Mouse (Mus musculus) neural tube, embryonic 11.5 days (tissue): ENCODE results near the gene Cercam. TPM values are rescaled to one million over a fixed set of nuclear protein-coding genes. Genes with fewer than 3 reads are reported as not detected.
"Not testable (repeated sequence)": the region's sequence is repeated elsewhere in the genome, so short reads cannot be mapped to it uniquely, and the experiment has no call there.

Experiments
- ATAC-seq: fragments of 200-750 bp; cut with Nextera tagmentation; 2 replicates; pipeline ENCODE4 v1.8.0; 2017; ENCODE audit warnings: moderate number of reproducible peaks, mild to moderate bottlenecking, moderate TSS enrichment, moderate library complexity; ENCODE audit not compliant: insufficient read depth, low FRiP score, low TSS enrichment
- DNase-seq: peaks from one replicate; pipeline ENCODE4 v3.0.0-alpha.2; 2015; ENCODE audit warnings: low spot score
- H3K27ac ChIP-seq: fragments of 300-500 bp; sonication (generic); 2 replicates; pipeline ENCODE4 v1.5.1; 2014; ENCODE audit warnings: low read depth, mild to moderate bottlenecking, low read length
- H3K27me3 ChIP-seq: fragments of 300-500 bp; sonication (generic); 2 replicates; pipeline ENCODE4 v1.6.1; 2014; ENCODE audit warnings: mild to moderate bottlenecking, low read length, mixed read lengths; ENCODE audit not compliant: control insufficient read depth, insufficient read depth
- H3K36me3 ChIP-seq: fragments of 300-500 bp; sonication (generic); 2 replicates; pipeline ENCODE4 v1.6.1; 2014; ENCODE audit warnings: mild to moderate bottlenecking, low read length, moderate library complexity, mixed read lengths; ENCODE audit not compliant: control insufficient read depth, insufficient read depth
- H3K4me1 ChIP-seq: fragments of 300-500 bp; sonication (generic); 2 replicates; pipeline ENCODE4 v1.6.1; 2014; ENCODE audit warnings: low read length, mixed read lengths; ENCODE audit not compliant: control insufficient read depth, insufficient read depth
- H3K4me2 ChIP-seq: fragments of 300-500 bp; sonication (generic); 2 replicates; pipeline ENCODE4 v1.6.1; 2014; ENCODE audit warnings: low read depth, mild to moderate bottlenecking, moderate library complexity
- H3K4me3 ChIP-seq: fragments of 300-500 bp; sonication (generic); 2 replicates; pipeline ENCODE4 v1.5.1; 2014; ENCODE audit warnings: low read depth, low read length
- H3K9ac ChIP-seq: fragments of 300-500 bp; sonication (generic); 2 replicates; pipeline ENCODE4 v1.6.1; 2014; ENCODE audit warnings: mild to moderate bottlenecking, low read length
- H3K9me3 ChIP-seq: fragments of 300-500 bp; sonication (generic); 2 replicates; pipeline ENCODE4 v1.6.1; 2016; ENCODE audit warnings: low read length; ENCODE audit not compliant: control insufficient read depth
- WGBS: fragments of 180-500 bp; shearing (Covaris S2); extraction: QIAGEN DNeasy Blood & Tissue Kit; methylation state at CpG from one replicate; pipeline ENCODE4 v1.1.7; 2014; 5-methylcytosine and 5-hydroxymethylcytosine counted together
- polyA plus RNA-seq: library from polyadenylated mRNA; unstranded; fragments of >200 nt; fragmentation: Nextera tagmentation; extraction: Ambion mirVana; gene quantifications from 2 replicates; pipeline ENCODE4 v1.2.1, GENCODE M21; 2014

Cercam gene
- polyA plus RNA-seq, 1 experiment from 2014 or later = 17.5 TPM

DNA sequence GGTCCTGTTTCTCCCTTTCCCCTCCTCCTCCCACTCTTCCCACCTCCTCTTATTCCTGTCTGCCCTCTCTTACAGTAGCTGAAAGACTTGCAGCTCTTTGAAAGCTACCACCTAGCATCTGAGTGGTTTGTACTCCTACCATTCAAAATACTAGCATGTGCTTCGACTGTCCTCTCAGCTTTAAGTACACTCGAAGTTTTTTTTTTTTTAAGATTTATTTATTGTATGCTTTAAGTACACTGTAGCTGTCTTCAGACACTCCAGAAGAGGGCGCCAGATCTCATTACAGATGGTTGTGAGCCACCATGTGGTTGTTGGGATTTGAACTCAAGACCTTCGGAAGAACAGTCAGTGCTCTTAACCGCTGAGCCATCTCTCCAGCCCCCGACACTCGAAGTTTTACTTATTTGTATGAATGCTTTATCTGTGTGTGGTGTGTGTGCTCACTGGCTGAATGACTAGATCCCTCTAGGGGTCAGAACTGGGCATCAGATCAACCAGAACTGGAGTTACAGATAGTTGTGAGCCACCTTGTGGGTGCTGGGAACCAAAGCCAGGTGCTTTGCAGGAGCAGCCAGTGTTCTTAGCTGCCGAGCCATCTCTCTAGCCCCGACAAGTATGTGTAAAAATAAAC lies 17.8 kb downstream of the Cercam start:
- H3K27me3 ChIP-seq, ATAC-seq, H3K4me3 ChIP-seq, H3K27ac ChIP-seq, H3K4me1 ChIP-seq, DNase-seq, H3K4me2 ChIP-seq, H3K9me3 ChIP-seq, H3K9ac ChIP-seq, H3K36me3 ChIP-seq: not testable (repeated sequence)
- WGBS = 89% methylated on average over 9 of the region's 9 CpGs

DNA sequence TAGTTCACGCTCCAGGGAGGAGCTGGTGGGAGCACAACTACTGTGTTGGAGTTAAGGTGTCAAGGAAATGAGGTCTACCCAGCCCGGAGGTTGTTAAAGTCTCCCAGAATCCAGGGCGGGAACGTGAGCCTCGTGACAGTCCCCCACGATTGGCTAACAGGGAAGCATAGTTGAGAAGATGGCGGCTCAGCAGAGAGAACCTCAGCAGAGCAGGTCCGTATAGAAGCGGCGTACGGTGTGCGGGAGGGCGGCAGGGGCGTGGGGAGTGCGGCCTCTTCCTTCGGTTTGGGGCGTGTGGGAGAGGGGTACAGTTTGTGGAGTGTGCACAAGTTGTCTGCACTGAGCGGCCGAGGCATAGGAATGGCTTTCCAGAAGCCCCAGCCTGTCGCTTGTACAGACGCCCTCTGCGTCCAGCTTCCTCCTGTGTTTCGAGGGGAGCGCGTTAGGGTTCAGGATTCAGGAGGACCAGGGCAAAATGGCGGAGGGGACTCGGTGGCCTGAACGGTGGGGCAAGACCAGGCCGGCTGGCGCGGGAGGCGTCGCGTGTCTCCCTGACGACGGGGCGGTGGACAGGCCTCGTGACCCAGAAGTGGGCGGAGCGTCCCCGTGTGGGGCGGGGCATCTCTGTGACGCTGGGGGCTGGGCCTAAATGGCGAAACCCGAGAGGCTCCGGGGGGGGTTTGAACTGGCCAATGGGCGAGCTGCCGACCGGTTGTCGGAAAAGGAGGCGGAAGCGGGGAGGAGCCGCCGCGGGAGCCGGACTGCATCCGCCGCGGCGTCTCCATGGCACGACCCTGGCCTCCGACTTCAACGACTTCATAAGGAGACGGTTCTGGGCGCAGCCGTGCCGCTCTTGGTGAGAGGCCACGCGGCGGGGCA lies 20.3 kb downstream of the Cercam start, which contains the start of gene Odf2:
Gene Odf2 (plus strand): TSS at position 156 of the 879 bp plus-strand sequence.
- peak within 1 kb of the TSS; percentile 100 for H3K4me3 ChIP-seq
- H3K9me3 ChIP-seq = no peaks in the 10 kb centered on the region
- H3K27ac ChIP-seq = peak within 1 kb of the TSS; percentile 88
- H3K4me2 ChIP-seq = peak within 1 kb of the TSS; percentile 83
- WGBS = 1% methylated on average over 68 of the region's 70 CpGs
- peak; percentile 100 for DNase-seq
- H3K9ac ChIP-seq = peak within 1 kb of the TSS; percentile 91
- no peaks in the 10 kb centered on the region for H3K27me3 ChIP-seq
- peaks cover 16% of the 10 kb centered on the region for H3K36me3 ChIP-seq
- H3K4me1 ChIP-seq = peaks cover 5% of the 10 kb centered on the region
- peak; percentile 87 for ATAC-seq

- under 1% methylated on average over 52 of the region's 61 CpGs for WGBS
- peak; percentile 93 for ATAC-seq
- peaks cover 5% of the 10 kb centered on the region for H3K4me1 ChIP-seq
- H3K9me3 ChIP-seq = no peaks in the 10 kb centered on the region
- peak; percentile 88 for DNase-seq
- no peaks in the 10 kb centered on the region for H3K27me3 ChIP-seq
- H3K9ac ChIP-seq = peak overlapping the region; percentile 91
- H3K4me3 ChIP-seq = peak overlapping the region; percentile 100
- H3K36me3 ChIP-seq = peaks cover 16% of the 10 kb centered on the region
- peak overlapping the region; percentile 88 for H3K27ac ChIP-seq
- H3K4me2 ChIP-seq = peak overlapping the region; percentile 83
These were observed 21.2 kb downstream of the Cercam start for GRCm38 (mm10) chr2:29889991-29890833.

DNA sequence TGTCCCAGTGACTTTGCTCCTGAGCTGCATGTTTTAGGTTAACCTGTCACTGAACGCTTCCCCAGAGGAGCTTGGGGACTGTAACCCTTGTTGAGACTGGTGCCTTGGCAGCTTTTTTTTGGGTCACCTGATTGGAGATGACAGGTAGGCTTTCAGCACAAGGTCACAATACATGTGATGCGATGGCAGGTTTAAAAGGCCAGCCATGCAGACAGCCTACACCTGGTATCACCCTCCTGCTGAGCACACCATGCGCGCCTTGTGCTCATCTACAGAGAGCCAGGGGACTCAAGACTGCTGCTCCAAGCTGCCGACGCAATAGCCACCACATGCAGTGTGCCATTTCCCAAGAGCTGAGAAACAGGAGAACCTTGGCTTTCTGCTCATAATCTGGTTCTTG lies 22.8 kb downstream of the Cercam start:
- H3K4me1 ChIP-seq = peaks cover 5% of the 10 kb centered on the region
- peaks cover 20% of the 10 kb centered on the region for H3K36me3 ChIP-seq
- H3K9ac ChIP-seq = no peak overlapping the region
- no peak overlapping the region for H3K4me3 ChIP-seq
- no peak overlapping the region for H3K27ac ChIP-seq
- H3K4me2 ChIP-seq = no peak overlapping the region
- no peak for ATAC-seq
- H3K27me3 ChIP-seq = no peaks in the 10 kb centered on the region
- no peak for DNase-seq
- no peaks in the 10 kb centered on the region for H3K9me3 ChIP-seq
- WGBS = 91% methylated on average over 6 of the region's 6 CpGs

DNA sequence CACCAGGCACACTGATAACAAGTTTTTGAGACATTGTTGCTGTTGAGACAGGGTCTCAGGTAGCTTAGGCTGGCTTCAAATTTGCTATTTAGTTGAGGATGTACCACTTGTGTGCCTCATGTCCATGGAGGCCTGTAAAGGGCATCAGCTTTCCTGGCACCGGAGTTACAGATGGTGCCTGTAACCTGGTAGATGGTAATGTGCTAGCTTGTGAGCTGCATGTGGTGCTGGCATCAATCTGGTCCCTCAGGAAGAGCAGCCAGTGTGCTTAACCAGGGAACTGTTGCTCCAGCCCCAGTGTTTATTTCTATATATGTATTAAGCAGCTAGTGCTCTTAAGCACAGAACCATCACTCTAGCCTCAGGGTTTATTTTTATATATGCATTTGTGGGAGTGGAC lies 27.1 kb downstream of the Cercam start:
- peaks cover 31% of the 10 kb centered on the region for H3K36me3 ChIP-seq
- no peaks in the 10 kb centered on the region; the same call in 1 of the 2 replicates for H3K4me1 ChIP-seq
- H3K9ac ChIP-seq = no peak overlapping the region
- H3K4me3 ChIP-seq = no peak overlapping the region
- WGBS = 94% methylated on average over 1 of the region's 1 CpGs
- no peak overlapping the region for H3K4me2 ChIP-seq
- H3K27ac ChIP-seq = no peak overlapping the region
- ATAC-seq = no peak
- DNase-seq = peak; percentile 1
- no peaks in the 10 kb centered on the region for H3K27me3 ChIP-seq
- no peaks in the 10 kb centered on the region for H3K9me3 ChIP-seq

DNA sequence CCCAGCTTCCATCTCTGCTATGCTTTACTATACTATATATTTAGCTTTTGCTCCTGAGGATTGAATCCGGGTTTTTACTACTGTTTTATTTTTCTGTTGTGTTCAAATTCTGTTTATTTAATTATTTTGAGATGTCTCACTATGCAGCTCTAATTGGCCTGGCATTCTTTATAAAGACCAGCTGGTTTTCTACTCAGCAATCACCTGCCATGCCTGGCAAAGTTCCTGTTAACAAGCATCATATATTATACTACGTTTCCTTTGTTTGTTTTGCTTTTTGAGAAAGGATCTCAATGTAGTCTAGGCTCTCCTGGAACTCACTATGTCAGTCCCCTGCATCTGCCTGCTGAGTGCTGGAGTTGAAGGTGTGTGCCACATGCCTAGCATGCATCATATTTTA lies 28.4 kb downstream of the Cercam start:
- H3K27ac ChIP-seq = no peak overlapping the region

GRCm38 (mm10) chr2:29898081-29898480 lies 29.1 kb downstream of the Cercam start:
- H3K4me2 ChIP-seq = no peak overlapping the region
- DNase-seq (no peak), ATAC-seq (no peak)
- H3K27me3 ChIP-seq = no peaks in the 10 kb centered on the region
- no peaks in the 10 kb centered on the region for H3K9me3 ChIP-seq
- no peaks in the 10 kb centered on the region for H3K4me1 ChIP-seq
- H3K36me3 ChIP-seq = peaks cover 33% of the 10 kb centered on the region
- no peak overlapping the region for H3K27ac ChIP-seq
- H3K9ac ChIP-seq = no peak overlapping the region
- 87% methylated on average over 1 of the region's 1 CpGs for WGBS
- H3K4me3 ChIP-seq = no peak overlapping the region

More for the DNA sequence above, 28.4 kb downstream of the Cercam start:
- DNase-seq (no peak), ATAC-seq (no peak)
- H3K9ac ChIP-seq = no peak overlapping the region
- H3K36me3 ChIP-seq = peaks cover 37% of the 10 kb centered on the region
- H3K4me3 ChIP-seq = no peak overlapping the region
- no peak overlapping the region for H3K4me2 ChIP-seq
- WGBS = 85% methylated on average over 2 of the region's 2 CpGs
- no peaks in the 10 kb centered on the region for H3K4me1 ChIP-seq
- no peaks in the 10 kb centered on the region for H3K9me3 ChIP-seq
- no peaks in the 10 kb centered on the region for H3K27me3 ChIP-seq

GRCm38 (mm10) chr2:29902194-29902593 lies 33.2 kb downstream of the Cercam start:
- Histone ChIP-seq H3K9ac (no peak overlapping the region), H3K4me1 (no peaks in the 10 kb centered on the region), H3K4me3 (no peak overlapping the region), H3K4me2 (no peak overlapping the region), H3K36me3 (peaks cover 32% of the 10 kb centered on the region), H3K9me3 (no peaks in the 10 kb centered on the region), H3K27ac (no peak overlapping the region), H3K27me3 (no peaks in the 10 kb centered on the region)
- DNase-seq (peak; percentile 3), ATAC-seq (no peak)
- WGBS = 95% methylated on average over 10 of the region's 10 CpGs
